Mouse (Mus musculus) testis, postnatal 10 days (tissue): ENCODE data around the gene Rab40b.

Experiments used
- DNase-seq: peaks from one replicate; pipeline ENCODE4 v3.0.0; 2021; ENCODE audit warnings: low spot score

Rab40b gene

DNA sequence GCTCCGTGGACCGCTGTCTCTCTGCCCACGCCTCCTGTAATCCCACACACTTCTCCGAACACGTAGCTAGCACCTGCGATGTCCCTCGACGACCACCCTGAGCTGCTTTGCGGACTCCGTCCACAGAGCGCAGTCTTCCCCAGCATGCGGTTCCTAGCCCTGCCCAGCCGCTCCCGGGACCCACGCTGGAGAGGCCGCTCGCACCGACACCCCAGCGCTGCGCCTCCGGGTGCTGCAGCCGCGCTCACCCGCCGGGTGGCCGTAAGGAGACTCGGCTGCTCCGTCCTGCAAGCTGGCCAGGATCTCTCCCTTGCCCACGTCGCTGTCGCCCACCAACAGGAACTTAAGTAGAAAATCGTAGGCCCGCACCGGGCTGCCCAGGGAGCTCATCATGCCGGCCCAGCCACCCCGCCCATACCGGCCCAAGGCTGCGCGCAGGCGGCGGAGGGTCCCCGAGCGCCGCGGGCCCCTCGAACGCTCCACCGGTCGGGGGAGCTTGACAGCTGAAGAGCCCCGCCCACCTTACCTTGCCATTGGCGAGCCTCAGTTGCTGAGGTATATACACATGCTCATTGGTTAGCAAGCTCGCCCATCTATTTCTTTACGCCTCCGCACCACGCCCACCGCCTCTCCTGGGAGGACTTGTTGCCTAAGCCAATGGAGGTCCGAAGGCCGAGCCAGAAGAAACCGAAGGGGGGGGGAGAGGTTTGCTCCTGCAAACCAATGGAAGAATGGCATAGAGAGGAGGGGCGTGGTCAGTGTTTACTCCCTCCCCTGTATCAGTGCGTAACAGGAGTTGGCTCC is at the start of gene Rab40b:
Gene Rab40b (minus strand): TSS at position 502 of the 804 bp plus-strand sequence.
- DNase-seq: peak; percentile 95

DNA sequence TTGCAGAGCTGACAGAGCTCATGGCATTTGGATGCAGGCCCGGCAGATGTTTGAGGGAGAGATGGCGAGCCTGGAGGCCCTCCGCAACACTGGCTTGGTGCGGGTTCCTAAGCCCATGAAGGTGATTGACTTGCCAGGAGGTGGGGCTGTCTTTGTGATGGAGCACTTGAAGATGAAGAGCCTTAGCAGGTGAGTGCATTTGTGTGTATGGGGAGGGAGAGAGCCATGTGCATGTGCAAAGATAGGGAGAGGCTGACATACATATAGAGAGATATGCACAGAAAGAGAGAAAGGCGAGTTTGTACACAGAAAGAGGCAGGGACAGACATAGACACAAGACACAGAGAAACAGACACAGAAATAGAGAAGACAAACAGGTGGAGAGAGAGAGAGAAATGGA is 49.2 kb upstream of the Rab40b start:
- no peak for DNase-seq

DNA sequence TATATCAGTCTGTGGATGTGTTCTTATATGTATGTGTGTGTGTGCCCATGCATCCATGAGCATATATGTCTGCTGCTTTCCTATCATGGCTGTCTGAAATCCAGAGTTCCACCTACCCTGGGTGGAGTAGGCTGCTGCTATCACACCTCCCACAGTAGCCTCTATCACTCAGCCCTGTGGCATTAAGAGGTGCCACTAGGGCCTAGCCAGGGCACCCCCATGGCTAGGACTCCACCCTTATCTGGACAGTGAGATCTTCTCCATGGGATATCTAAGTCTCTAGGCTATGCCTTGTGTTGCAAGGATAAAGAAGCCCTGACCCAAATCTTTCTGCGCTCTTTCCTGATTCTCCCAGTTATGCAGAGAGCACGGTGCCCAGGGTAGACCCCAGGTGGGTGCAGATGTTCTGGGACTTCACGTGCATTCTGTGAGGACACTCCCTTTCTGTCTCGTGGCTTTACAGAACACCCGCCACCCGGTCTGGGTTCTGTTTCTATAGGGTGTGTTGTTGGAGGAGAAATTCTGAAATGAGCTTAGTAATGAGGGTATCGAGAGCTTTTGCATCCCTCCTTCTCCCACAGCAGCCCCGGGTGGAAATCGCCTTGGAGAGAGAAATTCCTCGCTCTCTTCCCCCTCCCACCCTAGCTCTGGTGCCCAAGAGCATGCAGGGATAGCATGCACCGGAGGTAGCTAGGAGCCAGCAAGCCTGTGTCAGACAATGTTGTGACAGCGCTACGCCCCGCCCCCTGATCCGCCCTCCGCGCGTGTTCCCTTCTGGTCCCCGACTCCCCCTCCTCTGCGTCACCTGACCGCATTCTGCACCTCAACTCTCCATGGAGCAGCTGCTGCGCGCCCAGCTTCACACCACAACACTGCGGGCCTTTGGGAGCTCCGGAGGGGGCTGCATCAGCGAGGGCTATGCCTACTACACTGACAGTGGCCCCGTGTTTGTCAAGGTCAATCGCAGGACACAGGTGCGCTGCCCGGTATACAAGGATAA is 46.4 kb upstream of the Rab40b start, which contains the start of gene Fn3k:
Gene Fn3k (plus strand): TSS at position 758 of the 1,000 bp plus-strand sequence.
- peak; percentile 88 for DNase-seq

DNA sequence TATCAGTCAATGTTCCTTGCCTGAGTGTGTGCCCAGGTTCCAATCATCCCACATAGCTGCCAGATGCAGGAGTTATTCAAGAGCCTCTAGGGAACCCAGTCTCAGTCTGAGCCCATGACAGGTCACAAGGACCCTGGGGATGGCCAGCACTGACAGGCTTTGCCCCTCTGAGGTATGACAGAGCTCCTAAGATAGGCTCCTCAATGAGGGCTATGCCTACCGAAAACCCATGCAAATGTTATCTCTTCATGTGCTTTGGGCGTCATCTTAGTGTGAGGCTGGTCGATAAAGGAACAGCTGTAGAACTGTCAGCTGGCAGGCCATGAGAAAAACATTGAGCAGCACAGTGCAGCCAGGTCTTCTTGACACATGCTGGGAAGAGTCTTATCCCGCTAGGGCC is 45.3 kb upstream of the Rab40b start:
- DNase-seq: no peak

DNA sequence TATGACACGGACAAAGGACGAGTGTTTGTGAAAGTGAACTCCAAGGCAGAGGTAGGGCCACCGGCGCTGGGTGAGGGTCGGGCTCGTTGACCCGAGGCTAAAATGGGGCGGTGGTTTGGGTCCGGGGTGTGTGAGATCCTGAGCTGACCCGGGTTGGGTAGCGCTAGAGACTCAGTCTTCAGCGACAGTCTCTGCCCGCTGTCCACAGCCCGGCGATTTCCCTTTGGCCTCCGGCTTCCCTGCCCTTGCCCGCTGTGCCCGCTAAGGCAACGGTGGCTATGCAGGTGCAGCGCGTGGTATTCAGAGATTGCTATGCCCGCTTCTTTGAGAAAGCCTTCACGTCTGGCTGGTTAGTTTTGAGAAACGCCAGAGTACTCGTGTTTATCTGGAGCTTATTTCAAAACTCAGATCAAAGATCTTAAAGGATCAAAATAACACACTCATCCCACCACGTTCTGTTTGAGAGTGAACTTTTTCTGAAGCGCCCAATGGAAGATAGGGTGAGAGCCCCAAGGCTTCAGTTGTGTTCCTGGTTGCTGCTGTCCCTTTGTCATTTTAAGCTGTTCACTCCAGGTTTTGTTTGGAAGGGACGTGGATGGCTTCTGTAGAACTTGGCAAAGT is 33.6 kb upstream of the Rab40b start:
- DNase-seq: no peak

DNA sequence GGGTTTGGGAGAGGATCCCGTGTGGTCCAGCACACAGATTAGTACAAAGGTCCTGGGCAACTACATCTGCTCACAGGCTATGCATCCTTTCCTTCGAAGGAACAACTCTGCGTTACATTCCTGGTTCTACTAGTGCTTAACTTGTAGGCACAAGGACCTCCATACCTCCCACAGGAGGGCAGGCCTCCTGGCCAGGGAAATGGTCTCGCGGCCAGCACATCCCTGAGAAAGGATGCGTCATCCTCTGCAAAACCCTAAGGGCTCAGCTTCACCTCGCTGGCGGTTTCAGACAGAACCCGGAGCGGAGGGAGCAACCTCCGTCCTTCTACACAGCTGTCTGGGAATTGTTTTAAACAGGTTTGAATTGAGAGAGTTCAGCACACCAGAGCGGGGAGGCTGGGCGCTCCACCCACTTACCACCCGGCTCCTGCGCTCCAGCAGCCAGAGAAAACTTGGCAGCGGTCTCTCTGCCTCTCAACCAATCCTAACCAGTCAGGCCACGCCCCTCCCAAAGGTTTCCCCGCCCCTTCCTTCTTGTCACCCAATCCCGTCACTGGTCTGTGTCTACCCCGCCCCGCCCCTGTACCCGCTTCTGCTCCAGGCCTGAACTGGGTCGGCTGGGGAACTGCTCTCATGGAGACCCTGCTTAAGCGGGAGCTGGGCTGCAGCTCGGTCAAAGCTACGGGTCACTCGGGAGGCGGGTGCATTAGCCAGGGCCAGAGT is 32.9 kb upstream of the Rab40b start, which contains the start of gene Fn3krp:
Gene Fn3krp (plus strand): TSS at position 572 of the 723 bp plus-strand sequence.
- DNase-seq: peak; percentile 100

DNA sequence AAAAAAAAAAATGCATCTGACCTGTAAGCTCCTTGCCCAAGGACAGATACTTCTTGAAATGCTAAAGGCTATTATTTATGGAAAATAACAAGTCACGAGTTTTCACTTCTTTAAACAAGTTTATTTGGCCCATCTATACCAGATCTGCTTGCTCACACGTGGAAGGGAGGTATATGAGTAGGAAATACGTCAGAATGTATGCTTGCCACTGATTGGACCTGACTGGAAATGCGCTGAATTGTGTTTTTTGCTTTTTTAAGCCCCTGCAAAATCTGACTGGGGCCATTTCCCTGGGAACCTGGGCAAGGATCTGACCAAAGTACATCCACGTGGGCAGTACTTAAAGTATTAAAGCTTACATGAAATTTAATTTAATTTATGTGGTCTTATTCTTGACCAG is 32.3 kb upstream of the Rab40b start:
- DNase-seq: no peak

DNA sequence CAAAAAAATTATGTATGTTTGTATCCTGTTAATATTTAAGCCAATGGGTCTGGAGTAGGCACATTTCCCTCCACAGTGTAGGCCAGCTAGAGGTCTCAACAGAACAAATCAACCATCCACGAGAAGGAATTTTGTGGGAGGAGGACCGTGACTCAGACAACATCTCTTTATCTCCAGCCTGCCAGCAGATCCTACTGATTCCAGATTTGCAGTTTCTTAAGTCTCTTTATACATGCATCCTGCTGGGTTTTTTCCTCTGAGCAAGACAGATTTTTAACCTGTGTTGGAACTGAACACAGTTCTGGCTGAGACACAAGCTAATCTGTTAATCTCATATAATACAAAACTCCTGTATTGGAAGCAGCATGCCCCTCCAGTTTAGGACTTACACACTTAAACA is 30.9 kb upstream of the Rab40b start:
- DNase-seq: no peak

DNA sequence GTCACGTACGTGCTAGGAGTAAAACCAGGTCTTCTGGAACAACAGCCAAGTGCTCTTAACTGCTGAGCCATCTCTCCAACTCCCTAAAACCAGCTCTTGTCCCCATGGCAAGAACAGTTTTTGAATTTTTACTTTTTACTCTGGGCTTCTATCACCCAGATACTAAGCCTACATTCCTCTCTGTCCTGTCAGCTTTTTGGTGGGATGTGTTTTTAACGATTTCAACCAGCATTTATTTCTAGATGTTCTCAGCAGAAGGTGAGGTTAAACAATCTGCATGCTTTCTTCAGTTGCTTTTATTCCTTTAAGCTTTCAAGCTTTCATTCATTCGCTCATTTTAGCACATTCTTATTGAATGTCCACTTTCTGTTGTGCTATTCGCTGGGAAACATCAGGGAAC is 29.9 kb upstream of the Rab40b start:
- no peak for DNase-seq

DNA sequence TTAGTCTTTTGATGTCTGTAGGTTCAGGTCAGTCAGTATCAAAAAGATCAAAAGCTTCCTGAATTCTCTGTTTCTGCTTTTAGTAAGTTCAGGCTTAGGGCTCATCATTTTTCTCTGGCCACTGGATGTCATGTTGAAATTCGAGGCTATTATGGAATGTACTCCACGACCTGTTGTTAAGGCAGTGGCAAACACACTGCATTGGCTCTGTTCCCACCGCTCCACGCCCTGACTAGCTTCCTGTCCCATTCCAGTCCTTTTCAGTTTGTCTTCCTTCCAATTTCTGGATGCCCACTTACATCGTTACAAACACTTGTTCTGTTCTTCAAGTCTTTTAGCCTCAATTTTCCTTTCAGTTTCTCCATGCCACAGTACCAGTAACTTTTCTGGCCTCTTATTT is 27.3 kb upstream of the Rab40b start:
- no peak for DNase-seq

DNA sequence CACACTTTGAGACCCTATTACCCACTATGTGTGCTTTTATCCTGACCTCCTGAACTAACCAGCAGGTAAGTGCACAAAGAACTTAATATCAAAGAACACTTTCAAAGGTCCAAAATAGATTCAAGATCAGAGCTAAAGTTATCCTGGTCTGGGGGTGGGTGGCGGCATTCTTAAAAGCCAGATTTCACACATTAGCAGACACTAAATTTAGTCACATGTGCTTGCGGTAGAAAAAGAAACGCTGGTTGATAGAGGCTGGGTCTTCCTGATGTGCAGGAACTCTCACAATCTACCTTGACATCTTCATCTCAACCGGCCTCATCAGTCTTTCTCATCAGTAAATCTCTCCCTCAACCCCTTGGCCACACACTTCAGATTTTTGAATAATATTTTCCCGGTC is 26.7 kb upstream of the Rab40b start:
- no peak for DNase-seq

DNA sequence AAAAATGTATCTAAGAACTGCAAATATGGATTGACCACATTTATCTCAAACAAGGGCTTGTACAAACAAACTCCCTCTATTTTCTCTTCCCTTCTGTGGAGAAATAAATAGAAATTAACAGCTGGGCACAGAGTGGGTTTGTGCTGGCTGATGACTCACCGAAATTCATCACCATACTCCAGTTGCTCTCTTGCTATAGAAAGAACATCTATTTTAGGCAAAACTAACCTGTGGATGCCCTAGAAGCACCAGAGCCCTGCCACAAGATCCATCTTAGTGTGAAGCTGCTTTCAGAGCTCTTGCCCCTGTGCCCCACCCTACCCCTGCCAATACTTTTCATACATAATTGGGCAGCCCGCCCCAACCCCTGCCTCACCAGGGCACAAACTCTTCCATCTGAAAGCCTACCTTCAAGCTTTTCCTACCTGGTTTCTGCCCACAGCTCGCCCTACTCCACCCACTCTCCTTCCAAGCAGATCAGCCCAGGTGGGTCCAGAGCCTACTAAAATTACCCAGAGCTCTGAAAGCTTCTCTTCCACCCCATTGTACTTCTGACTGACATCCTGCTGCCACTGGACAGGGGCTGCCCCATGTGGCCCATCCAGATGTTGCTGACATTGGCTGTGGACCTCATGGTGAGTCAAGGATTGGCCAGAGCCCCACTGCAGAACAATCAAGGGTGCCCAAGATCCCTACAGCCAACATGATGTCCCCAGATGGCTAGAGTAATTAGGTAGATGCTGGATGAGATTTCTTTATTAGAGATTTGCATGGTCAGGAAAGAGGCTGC is 19.5 kb upstream of the Rab40b start:
- no peak for DNase-seq

DNA sequence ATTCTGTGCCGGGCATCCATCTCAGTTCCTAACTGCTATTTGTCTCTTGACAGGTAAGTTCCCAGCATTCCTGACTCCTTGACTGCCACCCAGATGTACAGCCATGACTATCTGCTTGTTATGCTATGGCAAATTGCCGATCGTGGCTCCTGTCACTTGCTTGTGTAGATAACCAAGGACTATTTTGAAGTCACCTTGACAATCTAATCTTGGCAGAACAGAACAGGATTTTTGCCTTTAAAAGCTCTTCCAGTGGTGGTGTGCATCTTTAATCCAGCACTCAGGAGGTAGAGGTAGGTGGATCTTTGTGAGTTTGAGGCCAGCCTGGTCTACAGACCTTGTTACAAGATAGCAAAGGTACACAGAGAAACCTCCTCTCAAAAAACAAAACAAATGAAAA is 4.4 kb upstream of the Rab40b start:
- no peak for DNase-seq

DNA sequence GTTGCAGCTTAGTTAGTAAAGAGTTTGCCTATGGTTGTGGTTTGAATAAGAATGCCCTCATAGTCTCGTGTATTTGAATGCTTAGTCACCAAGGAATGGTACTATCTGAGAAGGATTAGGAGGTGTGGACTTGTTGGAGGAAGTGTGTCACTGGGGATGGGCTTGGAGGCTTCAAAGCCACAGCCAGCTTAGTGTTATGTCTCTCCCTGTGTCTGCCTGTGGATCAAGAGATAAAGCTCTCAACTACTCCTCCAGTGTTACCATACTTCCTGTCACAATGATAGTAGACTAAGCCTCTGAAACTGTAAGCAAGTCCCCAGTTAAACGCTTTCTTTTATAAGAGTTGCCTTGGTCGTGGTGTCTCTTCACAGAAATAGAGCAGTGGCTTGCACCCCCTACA is 2.7 kb upstream of the Rab40b start:
- DNase-seq: no peak

DNA sequence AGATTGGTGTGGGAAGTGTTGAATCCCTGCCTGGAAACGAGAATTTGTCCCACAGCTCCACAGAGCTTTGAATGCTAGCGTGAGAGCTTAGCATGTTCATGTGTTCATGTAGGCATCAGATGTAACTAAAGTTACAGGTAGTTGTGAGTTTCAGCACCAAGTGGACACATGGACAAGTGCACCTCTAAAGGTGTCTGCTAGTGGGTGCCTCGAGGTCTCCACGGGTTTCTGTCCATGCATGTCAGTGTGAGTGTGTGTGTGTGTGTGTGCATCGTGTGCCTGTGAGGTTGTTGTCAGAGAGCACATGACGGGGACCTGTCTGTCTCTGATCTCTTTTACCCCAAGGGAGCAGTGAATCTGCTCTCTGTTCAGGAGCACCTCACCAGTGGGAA is 499 bp upstream of the Rab40b start:
- no peak for DNase-seq

DNA sequence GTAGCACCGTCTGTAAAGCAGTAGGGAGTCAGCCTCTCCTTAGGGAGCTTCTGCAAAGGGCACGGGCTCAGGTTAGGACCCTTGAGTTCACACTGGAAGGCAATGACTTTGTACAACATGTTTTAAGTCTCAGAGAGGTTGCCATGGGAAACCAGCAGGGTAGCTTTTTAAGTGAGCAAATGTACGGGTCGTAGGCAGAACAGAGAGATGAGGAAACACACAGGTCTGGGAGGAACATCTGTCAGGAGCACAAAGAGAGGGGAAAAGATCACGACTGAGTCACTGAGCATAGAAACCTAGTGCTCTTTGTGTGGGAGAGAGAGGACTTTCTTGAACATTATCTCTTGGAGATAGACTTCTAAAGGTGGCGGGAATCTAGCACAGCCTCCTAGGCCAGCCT is 7.8 kb downstream of the Rab40b start:
- DNase-seq: no peak

DNA sequence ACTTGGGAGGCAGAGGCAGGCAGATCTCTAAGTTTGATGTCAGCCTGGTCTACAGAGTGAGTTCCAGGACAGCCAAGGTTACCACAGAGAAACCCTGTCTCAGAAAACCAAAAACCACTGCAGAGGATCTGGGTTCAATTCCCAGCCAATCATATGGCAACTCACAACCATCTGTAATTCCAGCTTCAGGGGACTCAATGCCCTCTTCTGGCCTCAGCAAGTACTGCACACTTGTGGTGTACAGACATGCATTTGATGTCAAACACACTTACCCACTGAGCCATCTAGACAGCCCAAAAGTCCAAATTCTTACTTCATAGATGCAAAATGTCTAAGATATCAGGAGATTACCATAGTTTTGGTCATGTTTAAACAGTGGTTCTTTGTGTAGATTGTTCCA is 9.4 kb downstream of the Rab40b start:
- no peak for DNase-seq

DNA sequence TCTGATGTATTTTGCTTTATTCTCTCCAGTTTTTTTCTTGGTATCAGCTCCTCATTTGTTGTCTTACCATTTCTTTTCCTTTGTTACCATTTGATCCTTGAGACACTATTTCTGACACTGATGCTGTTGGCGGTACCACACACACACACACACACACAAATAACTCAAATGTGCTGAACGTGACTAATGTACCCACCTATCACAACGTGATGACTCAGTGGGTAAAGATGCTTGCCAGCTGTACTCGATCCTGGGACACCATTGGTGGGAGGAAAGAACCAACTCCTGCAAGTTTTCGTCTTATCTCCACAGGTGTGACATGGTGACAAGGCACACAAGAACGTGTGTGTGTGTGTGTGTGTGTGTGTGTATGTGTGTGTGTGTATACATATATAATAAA is 14.7 kb downstream of the Rab40b start:
- DNase-seq: no peak

DNA sequence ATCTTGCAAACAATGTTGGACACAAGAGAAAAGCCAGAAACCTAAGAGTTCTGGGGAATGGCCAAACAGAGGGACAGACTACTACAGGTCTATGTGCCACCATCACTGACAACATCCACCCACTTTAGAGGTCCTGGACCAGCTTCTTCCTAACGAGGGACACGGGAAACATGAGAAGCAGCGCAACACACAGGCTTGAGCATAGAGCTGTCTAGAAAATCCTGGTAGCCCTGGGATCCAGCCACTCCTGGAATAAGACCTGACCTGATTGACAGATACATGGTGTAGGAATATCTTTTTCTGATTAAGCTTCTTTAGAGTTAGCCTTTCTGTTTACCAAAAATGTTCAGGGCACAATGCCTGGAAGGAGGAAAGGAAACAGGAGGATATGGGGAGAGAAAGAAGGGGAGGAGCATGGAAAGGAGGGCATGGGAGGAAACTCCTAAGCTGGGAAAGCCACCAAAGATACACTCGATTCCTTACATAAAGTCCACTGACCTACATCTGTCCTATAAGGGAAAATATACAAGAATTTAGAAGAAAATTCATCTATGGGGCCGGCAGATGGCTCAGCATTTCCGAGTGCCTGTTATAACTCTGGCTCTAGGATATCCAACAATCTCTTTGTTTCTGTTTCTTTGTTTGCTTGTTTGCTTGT is 17.6 kb downstream of the Rab40b start:
- no peak for DNase-seq

DNA sequence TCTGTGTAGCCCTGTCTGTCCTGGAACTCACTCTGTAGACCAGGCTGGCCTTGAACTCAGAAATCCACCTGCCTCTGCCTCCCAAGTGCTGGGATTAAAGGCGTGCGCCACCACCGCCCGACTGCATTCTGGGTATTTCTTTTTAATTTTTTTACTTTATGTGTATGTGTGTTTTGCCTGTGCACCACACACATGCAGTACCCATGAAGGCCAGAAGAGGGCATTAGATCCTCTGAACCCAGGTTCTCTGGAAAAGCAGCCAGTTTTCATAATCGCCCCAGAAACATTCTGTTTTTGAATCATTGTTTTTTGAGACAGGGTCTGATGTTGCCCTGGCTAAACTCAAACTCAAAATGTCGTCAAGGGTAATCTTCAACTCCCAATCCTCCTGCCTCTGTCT is 18.4 kb downstream of the Rab40b start:
- DNase-seq: peak; percentile 60
